Mouse (Mus musculus) CH12.LX (cell line): ENCODE results near the gene Grap2. TPM values are rescaled to one million over a fixed set of nuclear protein-coding genes. Genes with fewer than 3 reads are reported as not detected.

Experiments used
- DNase-seq: peaks from one replicate; pipeline ENCODE4 v3.0.0-alpha.2; 2013; ENCODE audit errors: extremely low read depth
- H3K27ac ChIP-seq: 2 replicates; pipeline ENCODE4 v1.5.1; 2012; ENCODE audit warnings: low read depth, mild to moderate bottlenecking, control low read depth, moderate library complexity; ENCODE audit not compliant: insufficient read depth
- H3K27me3 ChIP-seq: replicated peaks from 2 replicates; pipeline ENCODE3; 2012; ENCODE audit warnings: inconsistent platforms
- H3K36me3 ChIP-seq, 2 experiments: replicated peaks in 1 of 2; 2 replicates each; pipeline versions ENCODE3 to v1.6.1; 2012; ENCODE audit warnings: inconsistent platforms in 1 of 2, low read length in 1 of 2, mild to moderate bottlenecking in 1 of 2, mixed read lengths in 1 of 2, moderate library complexity in 1 of 2; ENCODE audit not compliant: control insufficient read depth in 1 of 2, insufficient read depth in 1 of 2
- H3K4me1 ChIP-seq, 2 experiments: 2 replicates each; pipeline ENCODE4 v1.6.1; 2012; ENCODE audit warnings: inconsistent platforms in 1 of 2, moderate library complexity in 1 of 2; ENCODE audit not compliant: insufficient read depth in 2 of 2, control insufficient read depth in 1 of 2
- H3K4me2 ChIP-seq: 2 replicates; pipeline ENCODE4 v1.6.1; 2012; ENCODE audit warnings: low read depth, mild to moderate bottlenecking, control low read depth; ENCODE audit not compliant: poor library complexity, insufficient read depth, severe bottlenecking
- H3K4me3 ChIP-seq, 3 experiments: fragments of 150-350 bp in 1 of 3; sonication (generic) in 1 of 3; replicated peaks in 1 of 3; 2 replicates each; pipeline versions ENCODE3 to v1.5.1; 2011 to 2012; ENCODE audit warnings: low read depth in 2 of 3, low read length in 2 of 3, mild to moderate bottlenecking in 2 of 3, moderate library complexity in 2 of 3, control low read depth in 1 of 3, improper control_type of control experiment in 1 of 3, inconsistent platforms in 1 of 3, mixed read lengths in 1 of 3; ENCODE audit not compliant: poor library complexity in 1 of 3
- H3K79me2 ChIP-seq: replicated peaks from 2 replicates; pipeline ENCODE4 v1.6.1; 2012; ENCODE audit warnings: mild to moderate bottlenecking, moderate library complexity; ENCODE audit not compliant: control insufficient read depth, poor library complexity, insufficient read depth, severe bottlenecking; ENCODE audit errors: extremely low read depth
- H3K9ac ChIP-seq: 2 replicates; pipeline ENCODE4 v1.6.1; 2012; ENCODE audit warnings: low read depth, mild to moderate bottlenecking, control low read depth, moderate library complexity; ENCODE audit not compliant: insufficient read depth
- H3K9me3 ChIP-seq: replicated peaks from 2 replicates; pipeline ENCODE3; 2012; ENCODE audit warnings: low read length, inconsistent platforms, mixed read lengths
- BHLHE40 ChIP-seq: IDR thresholded peaks from 2 replicates; pipeline ENCODE4 v1.6.1; 2011; ENCODE audit warnings: mild to moderate bottlenecking, low read depth, low read length, improper control_type of control experiment
- EP300 ChIP-seq: IDR thresholded peaks from 2 replicates; pipeline ENCODE4 v1.6.1; 2011; ENCODE audit warnings: low read length, improper control_type of control experiment
- GABPA ChIP-seq: IDR thresholded peaks from 2 replicates; pipeline ENCODE4 v1.6.1; 2012; ENCODE audit warnings: low read depth, low read length, improper control_type of control experiment, inconsistent platforms; ENCODE audit not compliant: insufficient replicate concordance
- JUND ChIP-seq: conservative IDR thresholded peaks from 2 replicates; pipeline ENCODE4 v1.6.1; 2011; ENCODE audit warnings: low read depth, low read length, improper control_type of control experiment
- KAT2A ChIP-seq: IDR thresholded peaks from 2 replicates; pipeline ENCODE4 v1.6.1; 2012; ENCODE audit warnings: low read length, improper control_type of control experiment, inconsistent platforms; ENCODE audit not compliant: insufficient replicate concordance
- MAX ChIP-seq: IDR thresholded peaks from 2 replicates; pipeline ENCODE4 v1.6.1; 2011; ENCODE audit warnings: low read length, improper control_type of control experiment
- MAZ ChIP-seq: IDR thresholded peaks from 2 replicates; pipeline ENCODE4 v1.6.1; 2012; ENCODE audit warnings: low read depth, mild to moderate bottlenecking, inconsistent platforms, low read length, improper control_type of control experiment, moderate library complexity
- MEF2A ChIP-seq: IDR thresholded peaks from 2 replicates; pipeline ENCODE4 v1.6.1; 2014; ENCODE audit warnings: low read depth, mild to moderate bottlenecking, inconsistent platforms, low read length, improper control_type of control experiment, borderline replicate concordance
- NELFE ChIP-seq: IDR thresholded peaks from 2 replicates; pipeline ENCODE4 v1.6.1; 2011; ENCODE audit warnings: low read depth, low read length, improper control_type of control experiment
- POLR2A ChIP-seq: IDR thresholded peaks from 2 replicates; pipeline ENCODE4 v1.6.1; 2011; ENCODE audit warnings: low read depth, mild to moderate bottlenecking, improper control_type of control experiment, low read length
- RCOR1 ChIP-seq: conservative IDR thresholded peaks from 2 replicates; pipeline ENCODE4 v1.6.1; 2012; ENCODE audit warnings: low read depth, mild to moderate bottlenecking, inconsistent platforms, low read length, improper control_type of control experiment
- SIN3A ChIP-seq: IDR thresholded peaks from 2 replicates; pipeline ENCODE4 v1.6.1; 2012; ENCODE audit warnings: low read length, improper control_type of control experiment, inconsistent platforms
- SMC3 ChIP-seq: IDR thresholded peaks from 2 replicates; pipeline ENCODE4 v1.6.1; 2011; ENCODE audit warnings: low read depth, low read length, improper control_type of control experiment
- TBP ChIP-seq: conservative IDR thresholded peaks from 2 replicates; pipeline ENCODE4 v1.6.1; 2011; ENCODE audit warnings: low read depth, low read length, improper control_type of control experiment
- USF2 ChIP-seq: conservative IDR thresholded peaks from 2 replicates; pipeline ENCODE4 v1.6.1; 2011; ENCODE audit warnings: low read depth, low read length, improper control_type of control experiment
- ZC3H11A ChIP-seq: IDR thresholded peaks from 2 replicates; pipeline ENCODE4 v1.6.1; 2012; ENCODE audit warnings: low read depth, mild to moderate bottlenecking, inconsistent platforms, low read length, improper control_type of control experiment
- ZNF384 ChIP-seq: IDR thresholded peaks from 2 replicates; pipeline ENCODE4 v1.6.1; 2012; ENCODE audit warnings: low read depth, low read length, improper control_type of control experiment, inconsistent platforms
- dilution Hi-C: fragments of 300-500 bp; cut with MboI; formaldehyde crosslinking; loops from 2 replicates; pipeline ENCODE4 v1.14.3; 2020; ENCODE audit warnings: low sequenced_read_pairs; ENCODE audit not compliant: extremely low pct_unique_long_range_greater_than_20kb, extremely low pct_ligation_motif_present
- in situ Hi-C: fragments of 300-500 bp; cut with MboI; formaldehyde crosslinking; loops from 3 replicates; pipeline ENCODE4 v1.14.3; 2019; ENCODE audit warnings: low sequenced_read_pairs, low pct_ligation_motif_present, low pct_unique_long_range_greater_than_20kb, mixed read lengths
- polyA plus RNA-seq: library from polyadenylated mRNA; unstranded; fragments of >175 nt; gene quantifications from 2 replicates; pipeline ENCODE4 v1.2.1, GENCODE M21; 2012; ENCODE audit warnings: low read depth; ENCODE audit not compliant: insufficient read length
- total RNA-seq, 2 experiments: library from RNA; depleted of rRNA; stranded (reverse); fragments of 300-350 nt in 1 of 2; fragments of >200 nt in 1 of 2; gene quantifications; 2 replicates each; pipeline ENCODE4 v1.2.3; 2012 to 2014

The Grap2 gene
- total and polyA plus RNA-seq, 3 experiments = 1.5 to 6.2 (median 5.0) TPM

DNA sequence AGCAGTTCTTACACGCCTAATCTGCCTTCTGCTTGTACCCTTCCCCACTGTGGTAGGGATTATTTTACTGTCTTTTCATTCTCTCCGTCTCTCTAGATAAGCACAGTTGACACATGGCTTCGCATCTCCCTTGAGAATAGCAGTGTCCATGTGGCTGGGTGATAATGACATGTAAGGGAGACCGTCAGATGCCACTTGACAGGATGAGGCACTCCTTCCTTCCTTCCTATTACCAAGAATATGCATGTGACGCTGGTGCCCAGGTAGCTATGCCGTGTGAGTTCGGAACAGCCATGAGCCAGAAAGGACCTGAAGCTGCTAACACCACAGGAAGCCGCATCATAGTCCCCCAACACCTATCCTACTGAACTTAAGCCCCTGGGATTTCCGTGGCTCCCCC lies 41.4 kb upstream of the Grap2 start:
- no peak for DNase-seq
- no peaks in the 10 kb centered on the region for H3K79me2 ChIP-seq
- no peaks in the 10 kb centered on the region for H3K9me3 ChIP-seq
- TF ChIP-seq KAT2A (no peak), ZNF384 (no peak), EP300 (no peak), SMC3 (no peak), ZC3H11A (no peak), GABPA (no peak), MAX (no peak), SIN3A (no peak), NELFE (no peak), MAZ (no peak), POLR2A (no peak), TBP (no peak)
- no peak overlapping the region for H3K27ac ChIP-seq
- in situ Hi-C loops (no loop called here), dilution Hi-C loops (no loop called here)
- H3K27me3 ChIP-seq = no peaks in the 10 kb centered on the region
- no peak overlapping the region for H3K4me3 ChIP-seq
- no peak overlapping the region for H3K4me2 ChIP-seq
- no peaks in the 10 kb centered on the region for H3K36me3 ChIP-seq
- H3K4me1 ChIP-seq = peaks cover 0 to 10% of the 10 kb centered on the region in 2 experiments; a peak in 2 of 4 replicates
- no peak overlapping the region for H3K9ac ChIP-seq

DNA sequence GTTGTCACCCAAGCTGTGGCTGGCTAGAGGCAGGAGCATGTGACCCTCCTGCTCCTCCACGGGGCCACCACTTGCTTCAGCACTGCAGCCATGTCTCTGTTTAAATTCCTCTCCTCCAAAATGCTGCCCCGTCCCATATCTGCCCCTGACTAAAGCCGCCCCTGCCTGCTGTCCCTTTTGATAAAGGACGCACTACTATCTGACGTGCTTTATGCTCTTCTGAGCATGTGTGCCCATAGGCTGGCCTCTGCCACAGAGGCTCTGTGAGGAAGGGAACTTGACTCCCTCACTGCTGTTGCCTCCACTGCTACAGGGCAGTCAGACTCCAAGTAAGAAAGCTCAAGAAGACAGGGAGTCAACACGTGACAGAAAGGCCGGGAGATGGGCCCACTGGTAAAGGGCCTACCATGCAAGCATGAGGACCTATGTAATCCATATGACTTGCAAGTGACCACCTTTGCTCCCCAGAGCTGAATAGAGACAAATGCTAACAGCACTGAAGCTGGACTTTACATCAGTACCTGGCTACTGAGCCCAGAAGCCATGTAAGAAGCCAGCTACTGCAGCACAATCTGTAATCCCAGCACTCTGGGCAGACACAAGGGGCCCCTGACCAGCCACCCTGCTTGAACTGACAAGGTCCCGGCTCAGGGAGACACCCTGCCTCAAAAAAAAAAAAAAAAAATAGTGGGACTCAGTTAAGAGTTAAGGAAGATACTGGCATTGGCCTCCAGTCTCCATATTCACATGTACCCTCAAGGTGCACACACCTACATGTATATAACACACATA lies 39.9 kb upstream of the Grap2 start:
- Histone ChIP-seq H3K79me2 (no peaks in the 10 kb centered on the region), H3K27me3 (no peaks in the 10 kb centered on the region), H3K4me1 (peaks cover 0 to 10% of the 10 kb centered on the region in 2 experiments; a peak in 2 of 4 replicates), H3K36me3 (no peaks in the 10 kb centered on the region), H3K9ac (no peak overlapping the region), H3K9me3 (no peaks in the 10 kb centered on the region), H3K27ac (no peak overlapping the region), H3K4me2 (no peak overlapping the region), H3K4me3 (no peak overlapping the region)
- dilution Hi-C loops = no loop called here
- TF ChIP-seq JUND = no peak
- TF ChIP-seq RCOR1 = no peak
- TF ChIP-seq USF2 = no peak
- no peak for TF ChIP-seq MEF2A
- TF ChIP-seq BHLHE40 = no peak
- in situ Hi-C loops = no loop called here
- DNase-seq = no peak
